Comparison of ENCODE assay signal across 20 mouse cellular contexts in genomic region chr6:86595865-86596440, GRCm38 (mm10). TPM values are rescaled to one million over a fixed set of nuclear protein-coding genes. Genes with fewer than 3 reads are reported as not detected.
DNase-seq lines count a peak whose midpoint lies in the region; ATAC-seq and TF ChIP-seq lines count a peak whose summit lies in the region.
"Had no signal": no experiment of that assay in that cellular context is flagged by ENCODE, and none has a peak within 500 bp of the region (broad histone marks: within the 10 kb centered on the region; RNA-seq: fewer than 3 reads in every experiment).

No protein-coding gene starts in this region.

- H3K9ac ChIP-seq in kidney, embryonic 14.5 days (ENCODE audit: low read depth, low read length) = no peak overlapping the region
- 0 out of 2 replicates have a peak overlapping the region, but pooled peaks have one; percentile 29 for H3K9ac ChIP-seq in ES-E14 (ENCODE audit: insufficient read depth, low read depth, low read length, poor library complexity, severe bottlenecking)
- H3K9ac ChIP-seq in stomach, embryonic 16.5 days (ENCODE audit: low read length) = no peak overlapping the region
- no peak overlapping the region for H3K9ac ChIP-seq in lung, postnatal 0 days (replicated peaks; ENCODE audit: low read depth)
- H3K9ac ChIP-seq: heart, embryonic 12.5 days; hindbrain, embryonic 14.5 days; limb, embryonic 15.5 days; liver, postnatal 0 days; neural tube, embryonic 13.5 days had no signal

- no peaks in the 10 kb centered on the region for H3K36me3 ChIP-seq in kidney, embryonic 14.5 days (ENCODE audit: control insufficient read depth, insufficient read depth, low read length)
- H3K36me3 ChIP-seq in ES-E14 (ENCODE audit: control insufficient read depth, insufficient read depth, low read length, poor library complexity, severe bottlenecking) = no peaks in the 10 kb centered on the region
- H3K36me3 ChIP-seq in stomach, embryonic 16.5 days (ENCODE audit: control insufficient read depth, insufficient read depth, low read length) = no peaks in the 10 kb centered on the region
- no peaks in the 10 kb centered on the region for H3K36me3 ChIP-seq in lung, postnatal 0 days (ENCODE audit: insufficient read depth, low read length)
- H3K36me3 ChIP-seq: embryonic facial prominence, embryonic 10.5 days; heart, embryonic 12.5 days; limb, embryonic 15.5 days; neural tube, embryonic 13.5 days had no signal

- no peaks in the 10 kb centered on the region for H3K27me3 ChIP-seq in kidney, embryonic 14.5 days (ENCODE audit: control insufficient read depth, insufficient read depth, low read length)
- H3K27me3 ChIP-seq in stomach, embryonic 16.5 days (ENCODE audit: control insufficient read depth, insufficient read depth, low read length) = no peaks in the 10 kb centered on the region
- H3K27me3 ChIP-seq in lung, postnatal 0 days (replicated peaks; ENCODE audit: insufficient read depth, low read length) = no peaks in the 10 kb centered on the region
- H3K27me3 ChIP-seq: neural tube, embryonic 13.5 days had no signal

- H3K27ac ChIP-seq in kidney, embryonic 14.5 days (ENCODE audit: low read depth, low read length) = no peak overlapping the region
- H3K27ac ChIP-seq in ES-E14 (ENCODE audit: insufficient read depth, low read depth, low read length, poor library complexity, severe bottlenecking) = peak overlapping the region; percentile 2; the same call in 1 of the 2 replicates
- peak overlapping the region; percentile 52; the same call in 1 of the 2 replicates for H3K27ac ChIP-seq in stomach, embryonic 16.5 days (ENCODE audit: low read length)
- H3K27ac ChIP-seq in lung, postnatal 0 days (ENCODE audit: low read length) = no peak overlapping the region
- H3K27ac ChIP-seq: embryonic facial prominence, embryonic 10.5 days; hindbrain, embryonic 14.5 days; limb, embryonic 15.5 days; neural tube, embryonic 13.5 days had no signal

- in situ Hi-C loops in ES-E14 (cut with MboI; ENCODE audit: low sequenced_read_pairs in 2 of 2, unreplicated experiment in 2 of 2) = no loop called here

- H3K4me1 ChIP-seq in kidney, embryonic 14.5 days (ENCODE audit: control insufficient read depth, insufficient read depth, low read length) = no peaks in the 10 kb centered on the region
- peaks cover 0 to 12% of the 10 kb centered on the region in 2 experiments; a peak in 2 of 4 replicates for H3K4me1 ChIP-seq in ES-E14 (ENCODE audit: control insufficient read depth in 2 of 2, insufficient read depth in 2 of 2, low read length in 2 of 2, poor library complexity in 1 of 2)
- peaks cover 21% of the 10 kb centered on the region for H3K4me1 ChIP-seq in stomach, embryonic 16.5 days (ENCODE audit: control insufficient read depth, insufficient read depth, low read length)
- H3K4me1 ChIP-seq in lung, postnatal 0 days (ENCODE audit: insufficient read depth, low read depth, low read length) = peaks cover 9% of the 10 kb centered on the region
- H3K4me1 ChIP-seq: neural tube, embryonic 13.5 days had no signal

- no peak for TF ChIP-seq EP300 in lung, postnatal 0 days (IDR thresholded peaks at IDR 0.05)

- 87% methylated on average over 17 of the region's 17 CpGs for WGBS in kidney, embryonic 14.5 days
- WGBS in stomach, embryonic 16.5 days = 71% methylated on average over 17 of the region's 17 CpGs
- 78% methylated on average over 17 of the region's 17 CpGs for WGBS in lung, postnatal 0 days

- no peaks in the 10 kb centered on the region for H3K9me3 ChIP-seq in kidney, embryonic 14.5 days (ENCODE audit: control insufficient read depth, low read length)
- H3K9me3 ChIP-seq in ES-E14 (ENCODE audit: control insufficient read depth, insufficient read depth, low read depth, low read length) = no peaks in the 10 kb centered on the region
- H3K9me3 ChIP-seq in stomach, embryonic 16.5 days (replicated peaks; ENCODE audit: control insufficient read depth, low read length) = no peaks in the 10 kb centered on the region
- no peaks in the 10 kb centered on the region for H3K9me3 ChIP-seq in lung, postnatal 0 days (ENCODE audit: low read length)
- H3K9me3 ChIP-seq: embryonic facial prominence, embryonic 10.5 days; limb, embryonic 15.5 days; neural tube, embryonic 13.5 days had no signal

- TF ChIP-seq CTCF in lung, postnatal 0 days (IDR thresholded peaks at IDR 0.05) = no peak

- H3K4me3 ChIP-seq in kidney, embryonic 14.5 days (ENCODE audit: low read length) = no peak overlapping the region
- H3K4me3 ChIP-seq in ES-E14 (ENCODE audit: insufficient read depth in 1 of 2, low read depth in 1 of 2, low read length in 2 of 2, poor library complexity in 1 of 2, severe bottlenecking in 1 of 2) = no peak overlapping the region; a peak in 1 of 4 replicates
- no peak overlapping the region for H3K4me3 ChIP-seq in stomach, embryonic 16.5 days (replicated peaks; ENCODE audit: low read length)
- no peak overlapping the region for H3K4me3 ChIP-seq in lung, postnatal 0 days (ENCODE audit: low read depth, low read length)
- H3K4me3 ChIP-seq: heart, embryonic 12.5 days; limb, embryonic 15.5 days; megakaryocyte, embryonic 14.5 days; neural tube, embryonic 13.5 days had no signal

- peak; percentile 33 for DNase-seq in kidney, adult 18-20 months
- no peak for DNase-seq in ES-E14 (ENCODE audit: low read depth, low spot score)
- peak; percentile 20 for DNase-seq in kidney, postnatal 10 days
- no peak for DNase-seq in lung, postnatal 0 days (ENCODE audit: low spot score)
- DNase-seq in heart, postnatal 25 days (ENCODE audit: low spot score) = no peak
- DNase-seq: cerebellum, adult 9-10 months; heart, postnatal 14 days; layer of hippocampus, postnatal 36 days; liver, postnatal 0 days; midbrain, embryonic 14.5 days; right cerebral cortex, adult 18-20 months had no signal

- H3K4me2 ChIP-seq in kidney, embryonic 14.5 days (replicated peaks; ENCODE audit: low read depth, low read length) = no peak overlapping the region
- 0 out of 2 replicates have a peak overlapping the region, but pooled peaks have one; percentile 33 for H3K4me2 ChIP-seq in stomach, embryonic 16.5 days (ENCODE audit: low read depth, low read length)
- H3K4me2 ChIP-seq in lung, postnatal 0 days (replicated peaks; ENCODE audit: low read depth, low read length) = no peak overlapping the region
- H3K4me2 ChIP-seq: hindbrain, embryonic 14.5 days; limb, embryonic 15.5 days; neural tube, embryonic 13.5 days had no signal

- ATAC-seq in kidney, embryonic 14.5 days (ENCODE audit: low FRiP score, low TSS enrichment) = no peak
- peak; percentile 33; the same call in 1 of the 2 replicates for ATAC-seq in stomach, embryonic 16.5 days (ENCODE audit: insufficient read depth, low FRiP score)
- ATAC-seq in lung, postnatal 0 days = no peak
- ATAC-seq: liver, postnatal 0 days had no signal

- intact Hi-C loops in heart, postnatal 25 days (cut with DNase I) = loop anchor here (5.0 kb wide), 1 partner anchor 49 kb away; no protein-coding TSS in a partner anchor

TF ChIP-seq in ES-E14, 5 proteins besides CTCF, POLR2A, EP300 and RAD21:
- TF ChIP-seq ZC3H11A (IDR thresholded peaks at IDR 0.05; ENCODE audit: borderline replicate concordance, low read depth, low read length) = no peak
- no peak for TF ChIP-seq HCFC1 (IDR thresholded peaks at IDR 0.05; ENCODE audit: borderline replicate concordance, insufficient read depth, low read length)
- no peak for TF ChIP-seq ZNF384 (IDR thresholded peaks at IDR 0.05; ENCODE audit: low read depth, low read length)
- TF ChIP-seq CHD2 (IDR thresholded peaks at IDR 0.05; ENCODE audit: low read depth, low read length) = no peak
- no peak for TF ChIP-seq MAFK (IDR thresholded peaks at IDR 0.05; ENCODE audit: insufficient read depth, low read depth, low read length)

RNA-seq across cellular contexts. Expression of gene Asprv1, which starts 32.0 kb away (rescaled TPM):
- 0.50 and 0.61 TPM in 2 replicates for polyA plus RNA-seq in kidney, embryonic 14.5 days (2014; fragmentation: Nextera tagmentation; extraction: Ambion mirVana)
- total RNA-seq in ES-E14 (2012; rRNA removed) = 0.71 and 2.0 TPM in 2 replicates
- 360 and 682 TPM in 2 replicates for polyA plus RNA-seq in stomach, embryonic 16.5 days (2015; fragmentation: Nextera tagmentation; extraction: Ambion mirVana)
- 4.4 and 4.6 TPM in 2 replicates for polyA plus RNA-seq in lung, postnatal 0 days (2015; fragmentation: Nextera tagmentation; extraction: Ambion mirVana)
- under 1 TPM in 1 of 2 experiments, not detected in 1; 0.16 TPM for total RNA-seq in heart, postnatal 25 days (2021)
- total RNA-seq: gastrocnemius, adult 18-20 months had no signal

Comparison
In these comparisons a context has a peak if more than half of its experiments do, and no peak if none do; other contexts are left out.
1. DNase-seq: peak in kidney, adult 18-20 months (single experiment) and kidney, postnatal 10 days (single experiment); none in ES-E14 (single experiment), lung, postnatal 0 days (single experiment) and heart, postnatal 25 days (single experiment).
2. H3K27ac ChIP-seq: peak in ES-E14 (single experiment) and stomach, embryonic 16.5 days (single experiment); none in kidney, embryonic 14.5 days (single experiment) and lung, postnatal 0 days (single experiment).
3. RNA of gene Asprv1, which starts 32.0 kb away (polyA plus RNA-seq): 360 to 682 TPM in stomach, embryonic 16.5 days; 4.4 to 4.6 TPM in lung, postnatal 0 days and 0.50 to 0.61 TPM in kidney, embryonic 14.5 days; every median in the first group is over 10 times any median in the second.